Mouse (Mus musculus) ES-Bruce4 (cell line): ENCODE data around the gene Rps6kl1. TPM values are rescaled to one million over a fixed set of nuclear protein-coding genes. Genes with fewer than 3 reads are reported as not detected.

Experiments
- H3K27ac ChIP-seq: 2 replicates; pipeline ENCODE4 v1.5.1; 2012; ENCODE audit warnings: low read length, inconsistent platforms; ENCODE audit not compliant: insufficient read depth
- H3K27me3 ChIP-seq: 2 replicates; pipeline ENCODE4 v1.6.1; 2012; ENCODE audit warnings: mild to moderate bottlenecking, low read length, inconsistent platforms; ENCODE audit not compliant: control insufficient read depth, poor library complexity, insufficient read depth, severe bottlenecking
- H3K36me3 ChIP-seq: 2 replicates; pipeline ENCODE4 v1.6.1; 2012; ENCODE audit warnings: inconsistent platforms, mild to moderate bottlenecking, low read length, moderate library complexity; ENCODE audit not compliant: control insufficient read depth, poor library complexity, insufficient read depth, severe bottlenecking
- H3K4me1 ChIP-seq: one replicate; pipeline ENCODE4 v1.8.1; 2011; ENCODE audit warnings: low read length; ENCODE audit not compliant: control insufficient read depth, insufficient read depth
- H3K4me3 ChIP-seq: 2 replicates; pipeline ENCODE4 v1.5.1; 2011; ENCODE audit warnings: low read depth, mild to moderate bottlenecking, low read length
- H3K9ac ChIP-seq: 2 replicates; pipeline ENCODE4 v1.6.1; 2012; ENCODE audit warnings: low read depth, mild to moderate bottlenecking, inconsistent platforms; ENCODE audit not compliant: poor library complexity, severe bottlenecking
- H3K9me3 ChIP-seq: replicated peaks from 2 replicates; pipeline ENCODE4 v1.6.1; 2012; ENCODE audit warnings: mild to moderate bottlenecking, low read length, inconsistent platforms; ENCODE audit not compliant: control insufficient read depth, poor library complexity, insufficient read depth, severe bottlenecking
- CTCF ChIP-seq: IDR thresholded peaks from one replicate; pipeline ENCODE4 v1.8.1; 2011; ENCODE audit warnings: low read depth, low read length
- EP300 ChIP-seq: IDR thresholded peaks from 2 replicates; pipeline ENCODE4 v1.6.1; 2011; ENCODE audit warnings: low read depth, low read length; ENCODE audit not compliant: insufficient read depth
- POLR2A ChIP-seq: IDR thresholded peaks from one replicate; pipeline ENCODE4 v1.8.1; 2011; ENCODE audit warnings: low read length; ENCODE audit not compliant: insufficient read depth
- polyA plus RNA-seq: library from polyadenylated mRNA; stranded (reverse); fragments of >200 nt; gene quantifications from 2 replicates; pipeline ENCODE4 v1.2.4, GENCODE M21; 2011; ENCODE audit warnings: low read depth; ENCODE audit not compliant: missing spikeins, insufficient read depth, insufficient read length

Gene Rps6kl1
- polyA plus RNA-seq: 3.0 and 3.8 TPM in 2 replicates

- Histone ChIP-seq H3K4me3 (peak within 1 kb of the TSS; percentile 66), H3K27ac (no peak within 1 kb of the TSS), H3K36me3 (no peaks in the 10 kb centered on the region), H3K27me3 (no peaks in the 10 kb centered on the region), H3K9ac (peak within 1 kb of the TSS; percentile 36), H3K9me3 (no peaks in the 10 kb centered on the region), H3K4me1 (peaks cover 2% of the 10 kb centered on the region)
- no peak for TF ChIP-seq EP300
- no peak for TF ChIP-seq CTCF
- TF ChIP-seq POLR2A: no peak
These were observed at the start of gene Rps6kl1 for GRCm38 (mm10) chr12:85151002-85151774. Gene Rps6kl1 (minus strand): TSS chr12:85151264.

GRCm38 (mm10) chr12:85199954-85200353 is 48.9 kb upstream of the Rps6kl1 start:
- no peak for TF ChIP-seq POLR2A
- no peak for TF ChIP-seq CTCF
- TF ChIP-seq EP300: no peak
- H3K9me3 ChIP-seq: no peaks in the 10 kb centered on the region
- no peak overlapping the region for H3K27ac ChIP-seq
- H3K9ac ChIP-seq: no peak overlapping the region
- peaks cover 2% of the 10 kb centered on the region for H3K4me1 ChIP-seq
- no peaks in the 10 kb centered on the region for H3K27me3 ChIP-seq
- H3K4me3 ChIP-seq: no peak overlapping the region
- no peaks in the 10 kb centered on the region for H3K36me3 ChIP-seq

- no peaks in the 10 kb centered on the region for H3K27me3 ChIP-seq
These were observed 46.9 kb upstream of the Rps6kl1 start for GRCm38 (mm10) chr12:85197936-85198335.

GRCm38 (mm10) chr12:85197371-85197770 is 46.3 kb upstream of the Rps6kl1 start:
- no peak overlapping the region for H3K9ac ChIP-seq
- TF ChIP-seq CTCF (no peak), EP300 (no peak), POLR2A (no peak)
- H3K4me3 ChIP-seq: no peak overlapping the region
- H3K9me3 ChIP-seq: no peaks in the 10 kb centered on the region
- no peak overlapping the region for H3K27ac ChIP-seq
- peaks cover 2% of the 10 kb centered on the region for H3K4me1 ChIP-seq
- H3K36me3 ChIP-seq: no peaks in the 10 kb centered on the region
- H3K27me3 ChIP-seq: no peaks in the 10 kb centered on the region

More at GRCm38 (mm10) chr12:85197936-85198335, 46.9 kb upstream of the Rps6kl1 start:
- Histone ChIP-seq H3K9me3 (no peaks in the 10 kb centered on the region), H3K27ac (no peak overlapping the region), H3K4me1 (peaks cover 2% of the 10 kb centered on the region), H3K36me3 (no peaks in the 10 kb centered on the region), H3K9ac (no peak overlapping the region), H3K4me3 (no peak overlapping the region)
- TF ChIP-seq CTCF: no peak
- no peak for TF ChIP-seq EP300
- TF ChIP-seq POLR2A: no peak

- Histone ChIP-seq H3K9ac (no peak overlapping the region), H3K36me3 (no peaks in the 10 kb centered on the region), H3K4me1 (peaks cover 4% of the 10 kb centered on the region), H3K9me3 (no peaks in the 10 kb centered on the region), H3K27ac (no peak overlapping the region), H3K4me3 (no peak overlapping the region), H3K27me3 (no peaks in the 10 kb centered on the region)
- TF ChIP-seq CTCF (no peak), POLR2A (no peak)
These were observed 45.1 kb upstream of the Rps6kl1 start for GRCm38 (mm10) chr12:85196191-85196590.

- H3K9me3 ChIP-seq: no peaks in the 10 kb centered on the region
- peaks cover 2% of the 10 kb centered on the region for H3K4me1 ChIP-seq
- H3K36me3 ChIP-seq: no peaks in the 10 kb centered on the region
- no peak for TF ChIP-seq CTCF
- no peak for TF ChIP-seq POLR2A
- TF ChIP-seq EP300: no peak
- no peaks in the 10 kb centered on the region for H3K27me3 ChIP-seq
- H3K9ac ChIP-seq: no peak overlapping the region
- H3K4me3 ChIP-seq: no peak overlapping the region
- H3K27ac ChIP-seq: no peak overlapping the region
These were observed 44.0 kb upstream of the Rps6kl1 start for GRCm38 (mm10) chr12:85195086-85195485.
